Mouse (Mus musculus) liver, postnatal 0 days (tissue): Measurements from ENCODE around the gene Reps1.

ENCODE experiments used
- CTCF ChIP-seq: sonication (generic); IDR thresholded peaks from 2 replicates; pipeline ENCODE4 v1.5.1; 2016; ENCODE audit warnings: antibody characterized with exemption, low read depth
- EP300 ChIP-seq: IDR thresholded peaks from 2 replicates; pipeline ENCODE4 v1.6.1; 2016; ENCODE audit warnings: antibody characterized with exemption, low read depth, mild to moderate bottlenecking

DNA sequence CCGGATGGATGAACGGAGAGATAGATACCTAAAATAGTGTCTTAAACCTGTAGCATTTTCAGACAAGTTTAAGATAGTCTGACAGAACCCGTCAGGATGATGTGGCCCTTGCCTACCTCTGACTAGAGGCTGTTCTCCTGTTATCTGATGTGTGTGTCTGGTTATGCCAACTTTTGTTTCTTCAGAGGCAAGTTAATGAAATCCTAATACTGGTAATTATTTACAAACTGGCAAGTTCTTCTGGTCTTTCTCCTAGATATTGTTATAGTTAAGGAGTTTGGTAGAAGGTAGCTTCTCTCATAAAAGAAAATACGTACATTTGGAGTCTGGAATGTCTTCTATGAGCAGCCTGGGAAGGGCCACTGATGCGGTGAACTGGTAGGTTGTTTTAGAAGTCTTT is 74.6 kb downstream of the Reps1 start:
- TF ChIP-seq CTCF (no peak), EP300 (no peak)
